ENCODE assay signal across 1 mouse cellular context in the genomic region with DNA sequence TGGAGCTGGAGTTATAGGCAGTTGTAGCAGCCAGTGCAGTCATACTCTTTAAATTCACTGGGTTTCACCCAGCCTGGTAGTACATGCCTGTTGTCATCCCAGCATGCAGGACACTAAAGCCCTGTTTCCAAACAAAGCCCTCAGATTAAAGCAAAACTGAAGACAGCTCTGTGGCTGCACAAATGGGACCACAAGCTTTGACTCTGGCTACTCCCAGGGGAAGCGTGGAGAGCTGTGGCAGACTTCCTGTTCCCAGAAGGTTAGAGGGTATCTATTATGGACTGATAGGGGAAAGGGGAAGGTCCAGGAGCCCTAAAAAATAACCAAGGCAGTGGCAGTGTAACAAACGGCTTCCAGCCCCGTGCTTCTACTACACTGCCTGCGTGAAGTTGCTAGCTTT.
TF ChIP-seq lines count a peak whose summit lies in the region.

No protein-coding gene starts in this region.

TF ChIP-seq in CH12.LX, 34 proteins besides CTCF, POLR2A, EP300 and RAD21:
- no peak for TF ChIP-seq TCF12 (IDR thresholded peaks at IDR 0.05; ENCODE audit: low read depth, low read length)
- TF ChIP-seq BHLHE40 (IDR thresholded peaks at IDR 0.05; ENCODE audit: low read depth, low read length): no peak
- no peak for TF ChIP-seq JUND (conservative IDR thresholded peaks at IDR 0.05; ENCODE audit: low read depth, low read length)
- no peak for TF ChIP-seq MAZ (IDR thresholded peaks at IDR 0.05; ENCODE audit: low read depth, low read length)
- TF ChIP-seq HCFC1 (IDR thresholded peaks at IDR 0.05; ENCODE audit: low read depth, low read length): no peak
- no peak for TF ChIP-seq ZC3H11A (IDR thresholded peaks at IDR 0.05; ENCODE audit: low read depth, low read length)
TF ChIP-seq in CH12.LX: peak in this region for 0.
